In genomic region chr3:51373544-51373943, GRCm38 (mm10) we compare ENCODE assay signal across 20 mouse cellular contexts. TPM values are rescaled to one million over a fixed set of nuclear protein-coding genes. Genes with fewer than 3 reads are reported as not detected.
DNase-seq lines count a peak whose midpoint lies in the region; TF ChIP-seq lines count a peak whose summit lies in the region.
"Had no signal": no experiment of that assay in that cellular context is flagged by ENCODE, and none has a peak within 500 bp of the region (broad histone marks: within the 10 kb centered on the region; RNA-seq: fewer than 3 reads in every experiment).

No protein-coding gene starts in this region.

- H3K27ac ChIP-seq in gastrocnemius, adult 2 months = no peak overlapping the region; the same call in 1 of the 2 replicates
- no peak overlapping the region for H3K27ac ChIP-seq in left cerebral cortex, adult 2 months
- H3K27ac ChIP-seq: embryonic facial prominence, embryonic 10.5 days; heart, embryonic 10.5 days; hindbrain, embryonic 10.5 days; limb, embryonic 13.5 days; liver, embryonic 15.5 days; midbrain, embryonic 10.5 days had no signal

- DNase-seq in gastrocnemius, adult 2 months = no peak
- DNase-seq in gastrocnemius, postnatal 36 days = no peak
- DNase-seq in left cerebral cortex, adult 2 months (ENCODE audit: extremely low spot score in 1 of 2, low spot score in 2 of 2) = no peak
- DNase-seq in left cerebral cortex, adult 11 months (ENCODE audit: low spot score) = no peak
- peak; percentile 43 for DNase-seq in A20 (ENCODE audit: low read depth, low spot score)
- DNase-seq in induced T-regulatory cell, adult 2 months (ENCODE audit: low read depth) = peak; percentile 44
- no peak for DNase-seq in heart, adult 8-10 months (ENCODE audit: low spot score)
- no peak for DNase-seq in thymus, postnatal 4 days
- DNase-seq: cerebellum, adult 9-11 months; kidney, adult 11 months; kidney, postnatal 10 days; layer of hippocampus, postnatal 36 days had no signal

- H3K4me3 ChIP-seq in gastrocnemius, adult 2 months = no peak overlapping the region
- no peak overlapping the region for H3K4me3 ChIP-seq in left cerebral cortex, adult 2 months
- H3K4me3 ChIP-seq: embryonic facial prominence, embryonic 10.5 days; heart, embryonic 10.5 days; hindbrain, embryonic 10.5 days; limb, embryonic 13.5 days; liver, embryonic 15.5 days; midbrain, embryonic 10.5 days had no signal

- intact Hi-C loops in gastrocnemius, adult 2 months (cut with DNase I) = no loop called here
- intact Hi-C loops in gastrocnemius, postnatal 36 days (cut with DNase I) = loop anchor here (5.0 kb wide), 1 partner anchor 34 kb away; the partner anchor contains the start of gene Ndufc1
- intact Hi-C loops in left cerebral cortex, adult 2 months (cut with DNase I) = no loop called here

- TF ChIP-seq CTCF in gastrocnemius, adult 2 months (IDR thresholded peaks at IDR 0.05) = peak; percentile 26; the same call in 1 of the 2 replicates
- TF ChIP-seq CTCF in left cerebral cortex, adult 2 months (IDR thresholded peaks at IDR 0.05) = peak; percentile 15

RNA-seq across cellular contexts. Expression of gene Mgarp, which starts 23.0 kb away (rescaled TPM):
- not detected for total RNA-seq in gastrocnemius, adult 2 months (2021)
- total RNA-seq in gastrocnemius, postnatal 36 days (2021) = under 1 TPM; 0.20 to 0.27 TPM
- total RNA-seq in left cerebral cortex, adult 2 months (2021) = not detected
- under 1 TPM; 0.22 to 0.37 (median 0.26) TPM for total RNA-seq in heart, adult 8-10 months (2022)
- total RNA-seq: layer of hippocampus, adult 18-20 months; layer of hippocampus, postnatal 36 days; left cerebral cortex, postnatal 25 days had no signal

RNA-seq across cellular contexts. Expression of gene Elf2, which starts 33.1 kb away (rescaled TPM):
- total RNA-seq in gastrocnemius, adult 2 months (2021) = 10 to 100 TPM; 50.7 to 53.2 TPM
- 10 to 100 TPM; 48.9 to 49.7 TPM for total RNA-seq in gastrocnemius, postnatal 36 days (2021)
- 10 to 100 TPM; 48.5 to 51.8 TPM for total RNA-seq in left cerebral cortex, adult 2 months (2021)
- 10 to 100 TPM; 40.6 to 52.9 (median 50.9) TPM for total RNA-seq in heart, adult 8-10 months (2022)

RNA-seq across cellular contexts. Expression of gene Ndufc1, which starts 35.2 kb away (rescaled TPM):
- total RNA-seq in gastrocnemius, adult 2 months (2021) = 1,000 to 10,000 TPM; 1,007 to 1,209 TPM
- 1,000 to 10,000 TPM; 1,029 to 1,117 TPM for total RNA-seq in gastrocnemius, postnatal 36 days (2021)
- 100 to 1,000 TPM; 286 to 307 TPM for total RNA-seq in left cerebral cortex, adult 2 months (2021)
- total RNA-seq in heart, adult 8-10 months (2022) = 1,000 to 10,000 TPM; 1,660 to 1,731 (median 1,722) TPM

RNA-seq across cellular contexts. Expression of gene Naa15, which starts 41.4 kb away (rescaled TPM):
- 10 to 100 TPM; 44.5 to 50.0 TPM for total RNA-seq in gastrocnemius, adult 2 months (2021)
- total RNA-seq in gastrocnemius, postnatal 36 days (2021) = 10 to 100 TPM; 41.0 to 41.6 TPM
- total RNA-seq in left cerebral cortex, adult 2 months (2021) = 10 to 100 TPM; 50.1 to 54.6 TPM
- 10 to 100 TPM; 44.6 to 56.5 (median 48.1) TPM for total RNA-seq in heart, adult 8-10 months (2022)

Comparison
In these comparisons a context has a peak if more than half of its experiments do, and no peak if none do; other contexts are left out.
1. DNase-seq: peak in A20 (single experiment) and induced T-regulatory cell, adult 2 months (single experiment); none in gastrocnemius, adult 2 months (single experiment), gastrocnemius, postnatal 36 days (0 of 2), left cerebral cortex, adult 2 months (0 of 2), left cerebral cortex, adult 11 months (single experiment), heart, adult 8-10 months (single experiment) and thymus, postnatal 4 days (single experiment).